Mouse (Mus musculus) brain, embryonic 14.5 days (tissue): ENCODE results near the gene Atp2b4. TPM values are rescaled to one million over a fixed set of nuclear protein-coding genes. Genes with fewer than 3 reads are reported as not detected.
A peak's percentile ranks its signal among the peaks of the same experiment; 100 is the strongest.

ENCODE experiments used
- DNase-seq: peaks from one replicate; pipeline ENCODE4 v3.0.0-alpha.2; 2011; ENCODE audit warnings: low read depth
- CTCF ChIP-seq: fragments of 200-500 bp; IDR thresholded peaks from 2 replicates; pipeline ENCODE4 v1.5.1; 2012; ENCODE audit warnings: inconsistent platforms, mild to moderate bottlenecking, moderate library complexity, borderline replicate concordance; ENCODE audit not compliant: insufficient read depth, insufficient read length; ENCODE audit errors: extremely low read depth
- POLR2A ChIP-seq: fragments of 200-500 bp; IDR thresholded peaks from 2 replicates; pipeline ENCODE4 v1.6.1; 2012; ENCODE audit warnings: mild to moderate bottlenecking, inconsistent platforms, borderline replicate concordance; ENCODE audit not compliant: poor library complexity, insufficient read depth, insufficient read length, severe bottlenecking; ENCODE audit errors: extremely low read depth
- polyA plus RNA-seq: library from polyadenylated mRNA; depleted of rRNA; stranded (reverse); fragments of >200 nt; gene quantifications from 2 replicates; pipeline ENCODE4 v1.2.3, GENCODE M21; 2012

Atp2b4 gene
- polyA plus RNA-seq, 1 experiment: 25.0 TPM

DNA sequence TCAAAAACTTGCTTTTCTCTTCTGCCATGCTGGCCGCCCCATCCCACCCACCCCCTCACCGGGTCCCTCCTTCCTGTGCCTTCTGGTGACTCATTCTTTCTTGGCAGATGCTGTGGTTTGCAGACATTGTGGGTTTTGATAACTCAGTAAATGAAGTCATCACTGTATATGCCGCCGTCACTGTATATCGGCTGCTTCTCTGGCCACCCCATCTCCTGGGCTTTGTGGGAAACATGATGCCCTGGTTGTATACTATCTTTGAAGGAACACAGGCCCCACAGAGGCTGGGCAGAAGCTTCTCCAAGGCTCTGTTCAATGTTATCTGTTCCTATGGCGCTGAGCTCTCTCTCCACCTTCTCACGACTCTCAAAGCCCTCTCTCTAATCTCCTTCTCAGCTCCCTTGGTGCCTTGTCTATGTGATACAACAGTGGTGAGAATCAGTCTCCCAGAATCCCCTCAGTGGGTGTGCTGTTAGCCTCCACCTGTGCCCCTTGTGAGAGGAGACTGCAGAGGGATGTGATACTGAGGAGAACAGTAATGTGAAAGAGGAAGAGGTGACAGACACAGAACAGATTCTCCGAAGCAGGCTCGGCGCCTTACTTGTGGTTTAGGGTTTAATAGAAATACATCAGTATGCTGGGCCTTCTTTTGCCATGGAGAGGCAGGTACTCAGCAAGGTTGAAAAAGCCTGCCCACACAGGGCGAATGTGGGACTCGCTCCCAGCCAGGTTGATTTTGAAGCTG lies 15.1 kb upstream of the Atp2b4 start:
- DNase-seq: no peak
- no peak for TF ChIP-seq POLR2A
- no peak for TF ChIP-seq CTCF

DNA sequence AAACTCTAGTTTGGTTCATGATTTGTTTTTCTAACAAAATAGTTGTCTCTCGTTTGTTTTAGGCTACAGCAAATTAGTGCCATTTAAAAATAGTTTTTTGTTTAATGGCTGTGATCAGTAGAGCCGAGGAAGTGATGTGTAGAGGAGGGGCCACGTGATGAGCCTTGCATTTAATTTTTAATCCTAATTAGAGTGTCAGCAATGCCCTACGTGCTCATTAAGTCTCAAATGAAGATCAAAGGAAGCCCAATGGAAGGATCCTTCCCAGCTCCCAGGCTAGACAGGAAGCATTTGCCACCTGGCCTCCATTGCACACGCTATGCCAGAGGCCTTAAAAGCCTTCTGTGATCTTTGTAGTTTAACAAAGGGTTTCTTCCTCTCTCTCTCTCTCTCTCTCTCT lies 8.5 kb upstream of the Atp2b4 start:
- TF ChIP-seq CTCF (no peak), POLR2A (no peak)
- peak; percentile 60 for DNase-seq

DNA sequence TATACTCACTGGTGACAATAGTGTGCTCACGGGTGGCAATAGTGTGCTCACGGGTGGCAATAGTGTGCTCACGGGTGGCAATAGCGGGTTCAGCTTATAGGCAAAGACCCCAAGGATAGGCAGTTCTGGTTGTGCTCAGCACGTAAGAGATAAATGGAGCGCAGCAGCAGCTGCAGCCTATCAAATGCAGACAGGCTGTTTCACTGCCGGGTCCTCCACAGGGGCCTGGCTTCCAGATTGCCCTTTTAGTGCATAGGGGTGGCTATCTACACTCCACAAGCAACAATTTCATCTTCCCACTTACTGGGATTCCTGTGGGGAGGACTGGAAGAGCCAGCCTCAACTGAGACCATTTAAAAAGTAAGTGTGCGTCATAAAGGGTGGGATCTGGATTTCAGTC lies 7.2 kb upstream of the Atp2b4 start:
- no peak for DNase-seq
- TF ChIP-seq CTCF: no peak
- no peak for TF ChIP-seq POLR2A

DNA sequence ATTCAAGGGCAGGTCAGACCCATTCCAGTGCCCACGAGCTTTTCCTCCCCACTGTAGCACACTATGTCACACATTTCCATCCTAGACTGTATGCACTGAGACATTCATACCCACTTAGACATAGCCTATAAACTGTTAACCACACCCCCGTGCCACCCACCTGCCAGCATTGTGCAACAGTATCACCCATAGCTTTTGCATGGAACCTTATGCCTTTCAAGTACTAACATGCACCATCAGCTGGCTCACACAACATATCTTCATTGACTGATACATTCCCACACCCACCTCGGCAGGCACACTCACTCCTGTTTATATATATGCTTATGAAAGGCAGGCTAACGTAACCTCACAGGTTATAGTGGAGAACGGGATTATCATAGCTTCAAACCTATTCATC lies 902 bp upstream of the Atp2b4 start:
- no peak for DNase-seq
- TF ChIP-seq POLR2A (no peak), CTCF (no peak)

DNA sequence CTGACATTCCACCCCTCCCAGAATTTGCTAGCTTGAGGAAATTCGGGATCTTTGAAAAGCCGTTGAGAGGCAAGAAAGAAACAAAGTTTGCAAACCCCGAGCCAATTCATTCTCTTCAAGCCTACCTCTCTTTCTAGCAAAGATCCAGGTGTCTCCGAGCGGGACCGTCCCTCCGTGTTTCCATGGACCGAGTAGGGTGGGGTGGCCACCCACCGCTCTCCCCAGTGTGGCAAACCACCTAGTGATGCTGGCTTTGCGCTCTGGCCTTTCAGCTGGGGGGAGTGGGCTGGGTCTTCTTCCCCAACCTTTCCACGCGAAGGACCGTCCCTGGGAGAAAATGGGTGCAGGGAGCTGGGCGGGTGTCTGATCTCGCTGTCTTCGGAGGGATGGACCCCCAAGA lies 329 bp downstream of the Atp2b4 start:
- no peak for DNase-seq
- TF ChIP-seq POLR2A (no peak), CTCF (no peak)

DNA sequence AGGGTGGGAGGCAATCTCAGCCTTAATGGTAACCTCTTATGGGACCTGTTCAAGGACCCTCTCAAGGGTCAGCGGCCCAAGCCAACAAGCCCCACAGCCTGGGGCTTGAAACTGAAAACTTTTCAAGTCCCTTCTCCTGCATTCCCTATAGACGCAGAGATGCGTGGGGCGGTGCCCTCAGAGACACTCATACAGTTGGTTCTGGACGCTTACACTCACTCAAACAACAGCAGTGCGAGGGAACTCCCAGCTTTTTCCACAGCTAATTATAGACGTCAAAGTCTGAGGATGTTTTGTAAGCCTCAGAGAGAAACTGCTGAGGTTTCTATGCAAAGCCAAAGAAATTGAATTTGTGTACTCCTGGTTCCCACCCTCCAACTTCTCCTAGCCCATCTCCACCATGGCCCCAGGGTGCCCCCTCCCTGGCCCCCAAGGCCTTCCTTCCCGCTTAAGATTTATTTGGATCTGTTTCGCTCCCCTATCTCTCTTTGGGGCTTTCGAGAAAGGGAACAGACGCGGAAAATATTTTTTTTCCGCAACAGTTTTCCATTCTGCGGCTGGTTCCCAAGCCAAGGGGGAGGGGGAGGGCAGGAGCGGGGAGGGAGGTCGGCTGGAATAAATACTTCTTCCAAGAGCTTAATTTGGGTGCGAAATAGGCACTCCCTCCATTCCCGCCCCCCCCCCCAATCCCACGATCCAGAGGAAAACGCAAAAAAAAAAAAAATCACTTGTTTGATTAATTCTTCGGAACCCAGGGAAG lies 975 bp downstream of the Atp2b4 start:
- no peak for DNase-seq
- no peak for TF ChIP-seq CTCF
- no peak for TF ChIP-seq POLR2A

DNA sequence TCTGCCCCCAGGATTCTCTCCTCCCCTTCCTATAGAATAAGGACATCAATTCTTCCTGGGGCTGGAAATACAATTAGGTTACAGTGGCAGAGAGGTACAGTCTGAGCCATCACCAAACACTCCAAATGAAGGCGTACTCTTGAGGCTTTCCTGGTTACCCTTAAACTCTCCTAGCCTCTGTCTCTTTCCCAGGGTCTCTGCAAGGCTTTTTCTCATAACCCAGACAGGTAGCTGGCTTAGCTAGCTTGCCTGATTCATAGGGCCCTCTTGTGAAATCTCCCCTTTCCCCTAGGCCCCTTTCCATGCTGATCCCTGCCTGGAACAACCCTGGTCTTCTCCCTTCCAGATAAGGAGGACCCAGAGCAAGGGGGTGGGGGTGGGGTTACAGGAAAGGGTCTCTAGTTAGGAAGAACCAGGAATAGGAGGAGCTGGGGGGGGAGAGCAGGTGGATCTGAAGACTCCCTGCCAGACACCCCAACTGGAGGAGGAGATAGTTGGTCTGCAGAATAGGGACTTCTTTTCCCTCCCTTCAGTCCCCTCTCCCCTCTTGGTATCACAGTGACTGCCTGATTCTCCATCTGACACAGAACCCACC lies 1.9 kb downstream of the Atp2b4 start:
- no peak for DNase-seq
- TF ChIP-seq POLR2A (no peak), CTCF (no peak)

DNA sequence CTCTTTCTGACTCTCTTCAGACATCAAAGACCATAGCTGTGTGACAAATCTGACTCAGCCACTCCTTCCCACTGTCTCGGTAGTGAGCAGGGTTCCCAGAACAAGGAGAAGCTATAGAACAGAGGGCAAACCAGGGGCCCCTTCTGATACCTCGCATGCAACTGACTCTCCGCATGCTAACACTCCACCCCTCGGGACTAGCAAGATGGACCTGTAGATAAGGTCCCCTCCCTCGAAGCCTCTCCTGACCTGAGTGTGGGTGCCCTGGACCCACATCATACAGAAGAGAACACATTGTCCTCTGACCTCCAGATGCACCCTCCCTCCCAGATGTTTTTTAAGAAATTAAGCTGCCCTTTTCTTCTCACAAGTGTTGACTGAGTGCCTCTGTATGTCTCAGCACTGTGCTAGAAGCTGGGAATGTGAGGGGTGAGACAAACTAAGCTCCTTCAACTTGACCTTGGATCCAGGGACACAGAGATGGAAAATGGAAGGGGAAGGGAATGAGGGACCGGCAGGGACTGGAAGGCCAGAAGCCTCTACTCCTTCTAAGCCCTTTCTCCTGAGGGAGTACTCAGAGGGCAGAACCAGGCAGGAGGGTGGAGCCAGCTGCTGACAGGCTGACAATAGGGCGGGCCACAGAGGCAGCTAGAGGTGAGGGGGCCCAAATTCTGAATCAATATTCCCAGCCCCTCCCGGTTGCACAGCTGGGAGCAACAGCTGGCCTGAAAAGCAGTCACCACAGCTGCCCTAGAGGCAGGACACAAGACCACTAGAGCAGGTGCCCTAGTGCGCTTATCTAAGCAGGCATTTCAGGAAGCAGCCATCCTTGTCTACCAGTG lies 2.6 kb downstream of the Atp2b4 start:
- no peak for TF ChIP-seq POLR2A
- no peak for TF ChIP-seq CTCF
- DNase-seq: no peak

DNA sequence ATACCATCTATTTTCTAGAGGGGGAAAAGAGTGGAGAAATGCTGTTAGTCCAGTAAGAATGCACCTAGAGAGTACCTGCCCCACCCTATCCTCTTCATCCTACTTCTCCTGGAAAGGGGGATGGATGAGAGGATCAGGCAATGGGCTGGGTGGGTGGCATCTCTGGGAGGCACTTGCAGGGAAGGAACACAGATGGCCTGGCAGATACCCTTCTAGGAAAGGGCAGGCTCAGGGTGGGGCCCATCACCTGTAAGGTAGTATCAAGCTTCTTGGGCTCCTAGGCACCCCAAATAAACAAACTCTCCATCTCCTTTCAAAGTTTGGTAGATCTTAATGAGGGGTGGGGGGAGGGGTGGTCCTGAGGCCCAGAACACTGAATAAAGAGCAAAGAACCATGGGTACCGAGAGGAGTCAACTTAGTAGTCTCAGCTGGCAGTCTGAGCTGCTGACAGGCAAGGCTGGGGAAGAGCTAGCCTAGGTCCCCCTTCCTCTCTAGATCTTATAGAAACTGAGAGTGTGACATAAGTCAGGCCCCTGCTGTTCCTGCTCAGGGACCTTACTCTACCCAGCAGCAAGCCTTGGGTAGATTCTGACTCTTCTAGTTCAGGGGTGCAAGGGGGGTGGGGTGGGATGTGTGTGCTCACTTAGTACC lies 3.4 kb downstream of the Atp2b4 start:
- no peak for DNase-seq
- TF ChIP-seq CTCF: no peak
- no peak for TF ChIP-seq POLR2A

DNA sequence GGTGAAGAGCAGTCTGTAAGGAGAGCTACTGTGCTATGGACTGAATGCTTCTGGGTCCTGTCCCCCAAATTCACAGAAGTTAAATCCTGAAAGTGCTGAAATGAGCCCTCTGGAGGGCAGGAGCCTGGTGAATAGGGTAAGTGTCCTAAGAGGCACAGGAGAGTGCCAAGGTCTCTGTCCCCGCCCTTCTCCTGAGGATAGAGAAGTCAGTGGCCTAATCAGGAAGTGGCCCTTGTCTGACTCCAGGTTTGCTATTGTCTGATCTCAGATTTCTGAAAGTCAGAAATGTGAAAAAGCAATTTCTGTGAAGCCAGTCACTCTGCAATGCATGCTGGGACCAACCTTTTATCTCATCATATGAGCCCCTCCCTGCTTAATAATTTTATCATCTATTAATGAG lies 7.2 kb downstream of the Atp2b4 start:
- TF ChIP-seq POLR2A (no peak), CTCF (no peak)

More for the DNA sequence above, 7.2 kb downstream of the Atp2b4 start:
- DNase-seq: no peak
